Mouse (Mus musculus): ENCODE results near the gene Gm27027.

- TF ChIP-seq GATA1 (IDR thresholded peaks at IDR 0.05; ENCODE audit: borderline replicate concordance, low read length), result no peak
- no peak for TF ChIP-seq FLI1 (IDR thresholded peaks at IDR 0.05; ENCODE audit: low read length)
Observed at GRCm38 (mm10) chr2:93992810-93993209, 3.3 kb downstream of the Gm27027 start.
